Mouse (Mus musculus) lung, postnatal 25 days (tissue): ENCODE results near the gene Tnfrsf18.
A peak's percentile ranks its signal among the peaks of the same experiment; 100 is the strongest.

ENCODE experiments used
- DNase-seq: peaks from one replicate; pipeline ENCODE4 v3.0.0; 2022; ENCODE audit warnings: low spot score

The Tnfrsf18 gene

DNA sequence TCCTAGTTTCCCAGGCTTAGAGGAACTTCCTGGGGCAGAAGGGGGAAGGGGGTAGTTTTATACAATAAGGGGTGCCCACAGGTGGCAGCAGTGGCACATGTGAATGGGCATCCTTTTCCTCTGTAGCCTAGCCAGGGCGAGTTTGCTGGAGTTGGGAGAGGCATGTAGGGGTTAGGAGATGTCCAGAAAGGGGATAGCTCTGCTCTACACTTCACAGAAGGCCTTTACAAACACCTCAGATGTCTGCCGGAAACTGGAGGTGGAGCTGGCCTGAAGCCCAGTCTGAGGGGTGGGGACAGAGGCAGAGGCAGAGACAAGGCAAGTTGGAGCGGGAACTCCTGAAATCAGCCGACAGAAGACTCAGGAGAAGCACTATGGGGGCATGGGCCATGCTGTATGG is at the start of gene Tnfrsf18:
TSS of gene Tnfrsf18 (plus strand) at position 152 of the 400 bp plus-strand sequence.
- DNase-seq, result peak; percentile 42

DNA sequence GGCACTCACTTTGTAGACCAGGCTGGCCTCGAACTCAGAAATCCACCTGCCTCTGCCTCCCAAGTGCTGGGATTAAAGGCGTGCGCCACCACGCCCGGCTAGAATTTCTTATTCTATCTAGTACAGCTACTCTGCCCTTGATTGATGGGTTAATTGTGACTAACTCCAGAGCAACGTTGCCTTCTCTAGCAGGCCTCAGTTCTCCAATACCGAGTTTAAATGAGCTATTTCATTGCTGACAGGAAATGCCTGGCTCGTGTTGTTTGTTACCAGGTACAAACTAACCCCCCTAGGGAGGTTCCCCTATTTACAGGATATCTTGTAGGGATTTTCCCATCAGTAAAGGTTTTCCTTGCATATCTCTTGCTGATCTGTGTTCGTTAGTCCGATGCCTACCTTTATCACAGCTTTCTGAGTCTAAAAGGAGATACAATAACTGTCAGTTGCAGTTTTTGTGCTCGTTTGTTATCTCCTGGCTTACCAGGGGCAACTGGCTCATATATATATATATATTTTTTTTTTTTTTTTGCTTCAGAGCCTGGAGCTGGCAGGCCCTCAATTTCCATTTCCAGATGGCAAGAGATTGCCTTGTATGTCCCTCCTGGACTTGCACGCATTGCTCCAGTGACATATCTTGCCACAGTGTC is 44.4 kb upstream of the Tnfrsf18 start:
- no peak for DNase-seq

DNA sequence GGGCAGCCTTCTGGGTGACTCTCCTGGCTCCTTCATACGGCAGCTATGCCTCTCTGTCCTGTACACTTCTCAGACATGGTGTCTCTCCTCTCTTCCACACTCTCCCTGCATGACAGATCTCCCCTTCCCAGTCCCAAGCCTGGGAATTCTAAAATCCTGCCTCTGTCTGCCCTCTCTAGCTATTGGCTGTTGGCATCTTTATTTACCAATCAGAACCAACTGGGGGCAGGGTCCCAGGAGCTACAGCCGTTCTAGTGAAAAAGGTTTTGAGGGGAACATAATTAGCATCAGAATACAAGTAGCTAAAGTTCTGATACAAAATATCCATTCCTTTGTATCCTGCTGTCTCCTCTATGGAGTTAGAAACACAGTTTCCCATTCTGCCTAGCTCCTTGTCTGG is 42.2 kb upstream of the Tnfrsf18 start:
- DNase-seq, result no peak

DNA sequence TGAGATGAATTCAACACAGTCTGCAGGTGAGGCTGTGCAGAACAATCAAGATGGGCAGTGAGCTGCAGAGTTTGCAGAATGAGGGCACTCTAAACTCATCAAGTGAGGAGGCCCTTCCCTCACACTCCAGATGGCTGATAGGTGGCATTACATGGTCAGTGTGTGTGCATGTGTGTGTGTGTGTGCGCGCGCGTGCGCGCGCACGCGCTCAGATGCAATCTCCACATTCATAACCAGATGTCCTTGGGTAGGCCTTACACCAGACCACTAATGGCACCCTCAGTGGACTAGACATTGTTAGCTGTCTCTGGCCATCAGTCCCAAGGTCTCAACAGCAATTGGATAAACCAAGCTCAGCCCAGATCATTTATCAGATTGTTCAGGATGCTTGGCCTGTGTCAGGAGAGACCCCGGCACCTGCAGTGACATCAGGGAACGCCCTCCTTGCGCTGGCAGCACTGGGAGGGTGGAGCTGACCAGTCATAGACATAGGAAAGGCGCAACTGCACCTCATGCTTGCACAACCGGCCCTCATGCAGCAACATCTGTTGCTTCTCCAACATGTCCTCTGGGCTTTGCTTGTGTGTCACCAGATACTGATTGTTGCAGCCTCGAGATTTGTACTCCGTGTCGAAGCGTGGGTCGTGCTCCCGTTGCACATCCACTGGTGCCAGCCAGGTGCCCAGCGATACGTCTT is 34.6 kb upstream of the Tnfrsf18 start:
- no peak for DNase-seq

DNA sequence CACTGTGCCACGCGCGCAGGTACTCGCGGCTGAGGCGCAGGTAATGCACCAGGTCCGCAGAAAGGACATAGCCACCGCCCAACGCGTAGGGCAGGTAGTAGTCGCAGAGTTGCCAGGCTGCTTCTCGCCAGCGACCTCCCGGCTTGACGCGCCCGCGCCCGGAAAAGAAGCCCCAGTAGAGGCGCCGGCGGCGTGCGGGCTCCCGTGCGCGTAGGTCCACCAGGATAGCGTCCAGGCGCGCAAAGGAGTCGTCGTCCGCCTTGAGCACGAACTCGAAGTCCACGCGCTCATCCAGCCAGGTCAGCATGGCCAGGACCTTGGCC is 34.1 kb upstream of the Tnfrsf18 start:
- no peak for DNase-seq

DNA sequence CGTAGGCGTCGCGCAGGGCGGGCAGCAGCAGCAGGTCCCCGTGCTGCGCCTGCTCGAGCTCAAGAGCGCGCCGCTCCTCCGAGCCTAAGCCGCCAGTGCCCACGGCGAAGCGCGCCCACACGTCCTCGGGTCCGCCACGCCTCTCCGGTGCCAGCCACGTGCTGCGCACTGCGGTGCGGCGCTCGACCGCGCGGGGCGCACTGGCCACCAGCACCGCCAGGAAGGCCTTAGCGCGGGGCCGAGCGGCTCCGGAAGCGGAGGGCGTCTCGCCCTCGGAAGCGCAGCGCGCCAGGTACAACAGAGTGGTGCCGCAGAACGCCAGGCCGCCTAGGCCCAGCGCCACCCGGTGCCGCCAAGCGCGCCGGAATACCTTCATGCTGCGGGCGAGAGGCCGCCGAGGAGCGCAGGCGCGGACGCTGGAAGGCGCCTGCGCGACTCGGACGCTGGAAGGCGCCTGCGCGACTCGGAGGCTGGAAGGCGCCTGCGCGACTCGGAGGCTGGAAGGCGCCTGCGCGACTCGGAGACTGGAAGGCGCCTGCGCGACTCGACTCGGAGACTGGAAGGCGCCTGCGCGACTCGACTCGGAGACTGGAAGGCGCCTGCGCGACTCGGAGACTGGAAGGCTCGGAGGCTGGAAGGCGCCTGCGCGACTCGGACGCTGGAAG is 33.6 kb upstream of the Tnfrsf18 start, which contains the start of the genes B3galt6 and Sdf4:
TSS of gene B3galt6 (minus strand) at position 409 of the 665 bp plus-strand sequence.
TSS of gene Sdf4 (plus strand) at position 632 of the 665 bp plus-strand sequence.
- peak; percentile 78 for DNase-seq

DNA sequence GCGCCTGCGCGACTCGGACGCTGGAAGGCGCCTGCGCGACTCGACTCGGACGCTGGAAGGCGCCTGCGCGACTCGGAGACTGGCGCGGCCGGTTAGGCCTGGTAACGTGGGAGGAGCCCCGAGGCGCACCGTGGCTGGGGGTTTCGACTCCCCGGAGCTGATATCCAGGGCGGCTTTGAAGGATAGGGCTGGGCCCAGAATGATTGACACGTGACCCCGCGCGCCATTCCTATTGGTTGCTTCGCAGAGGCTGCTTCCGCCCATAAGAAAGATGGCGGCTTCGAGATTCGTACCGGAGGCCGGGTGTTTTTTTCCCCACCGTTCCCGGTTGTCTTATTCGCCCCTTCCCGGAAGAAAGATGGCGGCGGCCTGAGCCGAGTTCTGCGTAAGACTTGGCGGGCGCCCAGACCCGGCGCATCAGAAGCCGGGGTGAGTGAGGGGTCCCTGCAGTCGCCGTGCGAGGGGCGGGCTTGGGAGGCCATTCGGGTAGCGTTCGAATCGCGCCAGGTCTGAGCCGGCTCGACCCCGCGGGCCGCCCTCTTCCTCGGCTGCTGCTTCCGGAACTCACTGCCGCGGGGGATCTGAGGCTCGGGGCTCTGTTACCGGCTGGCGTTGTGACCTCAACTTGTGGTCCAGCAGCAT is 32.9 kb upstream of the Tnfrsf18 start:
- peak; percentile 95 for DNase-seq

DNA sequence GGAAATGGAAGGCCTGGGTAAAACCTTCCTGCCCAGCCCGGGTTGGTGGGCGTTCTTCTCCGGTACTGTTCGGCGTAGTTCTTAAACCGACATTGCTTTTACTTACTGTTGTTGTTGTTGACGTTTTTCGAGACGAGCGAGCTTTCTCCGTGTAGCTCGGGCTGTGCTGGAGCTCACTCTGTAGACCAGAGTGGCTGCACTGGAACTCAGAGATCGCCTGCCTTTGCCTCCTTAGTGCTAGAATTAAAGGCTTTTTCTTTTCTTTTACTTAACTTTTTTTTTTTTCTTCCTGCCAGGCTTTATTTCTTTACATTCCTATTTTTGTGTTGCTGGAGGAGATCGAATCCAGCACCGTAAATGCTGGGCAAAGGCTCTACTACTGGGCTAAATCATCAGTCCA is 32.4 kb upstream of the Tnfrsf18 start:
- no peak for DNase-seq

DNA sequence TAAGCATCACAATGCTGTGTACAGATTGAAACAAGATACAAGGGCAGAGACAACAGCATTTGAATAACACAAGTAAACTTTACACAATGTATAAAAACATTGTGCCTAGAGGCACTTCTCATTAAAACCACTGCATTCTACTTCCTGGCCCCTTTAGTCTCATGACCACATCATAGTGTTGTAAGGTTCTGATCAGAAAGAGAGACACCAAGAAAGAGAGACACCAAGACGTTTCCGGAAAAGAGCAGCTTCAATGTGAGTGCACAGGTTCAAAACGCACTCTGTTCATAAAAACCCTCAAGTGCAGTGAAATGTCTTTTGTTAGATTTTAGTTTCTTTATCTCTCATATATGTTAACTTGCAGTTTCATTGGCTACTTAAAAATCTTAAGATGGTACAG is 21.9 kb upstream of the Tnfrsf18 start:
- no peak for DNase-seq

DNA sequence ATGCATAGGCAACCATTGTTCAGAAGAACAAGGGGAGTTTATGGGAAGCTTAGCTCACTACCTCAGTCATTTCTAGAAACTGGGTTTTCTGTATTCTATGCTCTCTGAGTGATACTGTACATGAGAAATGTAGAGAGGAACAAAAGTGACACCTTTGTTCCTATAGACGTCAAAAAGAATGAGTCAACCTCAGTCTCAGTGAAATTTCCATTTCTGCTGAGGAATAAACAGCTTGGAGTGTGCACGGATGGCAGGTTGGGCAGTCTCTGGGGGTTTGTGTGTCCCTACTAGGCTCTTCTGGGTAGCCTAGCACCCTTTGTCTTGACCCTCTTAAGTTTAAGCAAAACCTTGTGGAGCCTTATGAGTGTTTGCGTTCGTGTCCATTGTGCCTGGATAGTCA is 17.6 kb upstream of the Tnfrsf18 start:
- DNase-seq, result no peak

DNA sequence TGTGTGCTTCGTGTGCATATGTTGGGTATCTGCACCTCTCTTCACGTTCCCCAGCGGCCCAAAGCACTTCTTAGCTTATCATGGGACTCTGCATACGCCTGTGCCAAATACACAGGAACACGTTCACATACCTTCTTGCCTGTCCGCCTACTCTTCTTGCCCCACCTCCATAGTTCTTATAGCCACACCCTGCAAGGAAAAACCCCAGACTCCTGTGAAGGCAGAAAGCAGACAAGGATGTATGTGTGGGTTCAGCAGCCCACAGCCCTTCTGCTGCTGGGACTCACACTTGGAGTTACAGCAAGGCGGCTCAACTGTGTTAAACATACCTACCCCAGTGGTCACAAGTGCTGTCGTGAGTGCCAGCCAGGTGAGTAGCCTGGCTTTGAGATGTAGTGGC is 12.3 kb upstream of the Tnfrsf18 start, which contains the start of gene Tnfrsf4:
TSS of gene Tnfrsf4 (plus strand) at position 207 of the 400 bp plus-strand sequence.
- DNase-seq, result no peak

DNA sequence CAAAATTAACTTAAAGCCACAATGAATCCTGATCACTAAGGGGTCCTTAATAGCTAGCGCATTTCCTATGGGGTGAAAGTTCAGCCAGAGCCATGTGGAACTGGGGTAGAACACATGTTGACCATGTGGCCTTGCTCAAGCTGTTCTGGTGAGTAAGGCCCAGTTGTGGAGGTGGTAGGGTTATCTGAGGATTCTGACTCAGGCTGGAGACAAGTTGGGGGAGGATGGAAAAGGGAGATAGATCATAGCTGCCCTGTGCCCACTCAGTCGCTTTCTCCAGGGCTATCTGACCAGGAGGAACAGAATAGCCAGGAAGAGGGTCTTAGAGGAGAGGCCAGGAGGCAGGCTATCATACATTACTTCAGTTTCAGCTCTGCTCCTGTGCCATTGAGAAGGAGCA is 11.5 kb upstream of the Tnfrsf18 start:
- DNase-seq, result no peak

DNA sequence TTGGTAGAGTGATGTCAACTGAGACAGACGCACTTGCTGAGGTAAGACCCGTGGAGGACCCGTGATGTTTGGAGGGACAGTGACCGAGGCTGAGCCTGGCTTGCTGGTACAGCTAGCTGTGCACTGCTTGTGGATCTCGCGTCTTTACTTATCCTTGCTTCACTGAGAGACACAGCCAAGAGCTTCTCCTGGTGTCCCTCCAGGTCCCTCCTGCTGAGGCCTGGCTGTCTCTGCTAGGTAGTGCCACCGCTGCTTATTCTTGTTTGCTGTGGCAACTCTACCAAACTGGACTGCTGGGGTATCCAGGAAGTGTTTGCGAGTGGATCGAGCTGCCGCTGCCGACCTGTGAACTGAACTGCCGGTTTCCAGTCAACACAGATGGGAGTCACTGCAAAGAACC is 6.2 kb upstream of the Tnfrsf18 start:
- DNase-seq, result no peak

DNA sequence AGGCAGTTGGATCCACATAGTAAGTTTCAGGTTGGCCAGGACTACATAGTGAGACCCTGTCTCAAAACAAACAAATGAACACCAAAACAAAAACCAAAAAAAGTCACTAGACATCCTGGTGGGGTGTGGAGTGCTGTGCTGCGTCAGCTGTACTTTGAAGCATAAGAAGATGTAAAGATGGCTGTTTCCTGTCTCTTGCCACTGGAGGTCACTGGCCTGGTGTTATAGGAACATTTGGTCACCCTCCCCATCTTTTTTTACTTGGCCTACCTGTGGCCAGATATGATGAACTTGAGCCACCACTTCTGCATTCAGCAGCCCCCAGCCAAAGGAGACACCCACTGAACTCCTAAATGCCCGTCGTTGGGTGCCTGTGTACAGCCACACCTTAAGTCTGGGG is 4.6 kb upstream of the Tnfrsf18 start:
- no peak for DNase-seq

DNA sequence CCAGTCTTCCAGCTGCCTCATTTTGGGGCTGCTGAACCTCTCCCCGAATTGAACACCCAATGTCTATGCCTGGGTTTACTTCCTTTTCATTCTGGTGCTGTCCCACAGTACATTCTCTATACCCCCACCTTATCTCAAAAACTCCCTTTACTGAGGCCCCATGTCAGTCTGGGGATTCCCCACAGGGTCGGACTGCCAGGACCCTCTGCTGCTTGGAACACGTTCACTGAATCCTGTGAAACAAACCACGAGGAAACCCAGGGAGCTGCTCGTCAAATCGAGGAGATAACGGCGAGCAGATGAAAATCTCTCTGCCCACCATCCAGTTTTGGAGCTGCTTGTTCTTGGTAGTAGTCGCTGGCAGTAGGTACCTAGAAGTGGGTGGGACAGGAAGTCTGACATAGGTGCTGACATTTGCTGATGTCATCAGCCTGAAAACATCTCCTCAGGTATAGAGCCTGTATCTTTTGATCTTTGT is 4.0 kb upstream of the Tnfrsf18 start:
- peak; percentile 26 for DNase-seq

DNA sequence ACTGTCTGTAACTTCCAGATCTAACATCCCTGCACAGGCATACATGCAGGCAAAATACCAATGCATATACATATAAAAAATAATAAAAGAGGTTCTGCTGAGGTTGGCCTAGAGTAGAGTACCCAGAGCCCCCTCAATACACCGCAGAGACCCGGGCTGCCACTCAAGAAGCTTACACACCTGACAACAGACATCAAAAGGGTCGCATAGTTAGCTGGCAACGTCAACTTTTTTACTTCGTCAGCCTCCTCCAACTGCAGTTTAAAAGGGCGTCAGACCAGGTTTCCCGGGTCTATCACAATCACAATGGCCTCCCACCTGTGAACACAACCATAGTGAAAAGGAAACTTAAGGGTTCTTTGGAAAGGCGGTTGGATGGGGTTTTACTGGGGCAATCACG is 2.4 kb upstream of the Tnfrsf18 start:
- DNase-seq, result no peak

DNA sequence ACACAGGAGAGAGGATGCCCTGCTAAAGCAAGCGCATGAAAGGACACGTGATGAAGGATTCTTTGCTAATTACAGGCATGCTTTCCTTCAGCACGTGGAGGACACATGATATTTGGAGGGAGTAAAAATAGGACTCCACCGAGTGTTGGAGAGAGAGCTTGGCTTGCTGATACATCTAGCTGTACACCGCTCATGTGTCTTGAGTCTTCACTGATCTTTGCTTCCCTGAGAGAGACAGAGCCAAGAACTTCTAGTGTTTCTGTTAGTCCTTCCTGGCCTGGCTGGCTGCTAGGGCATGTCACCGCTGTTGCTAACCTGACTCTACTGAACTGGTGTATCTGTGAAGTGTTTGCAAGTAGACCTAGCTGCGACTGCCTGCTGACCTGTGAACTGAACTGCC is 1.8 kb upstream of the Tnfrsf18 start:
- DNase-seq, result no peak

DNA sequence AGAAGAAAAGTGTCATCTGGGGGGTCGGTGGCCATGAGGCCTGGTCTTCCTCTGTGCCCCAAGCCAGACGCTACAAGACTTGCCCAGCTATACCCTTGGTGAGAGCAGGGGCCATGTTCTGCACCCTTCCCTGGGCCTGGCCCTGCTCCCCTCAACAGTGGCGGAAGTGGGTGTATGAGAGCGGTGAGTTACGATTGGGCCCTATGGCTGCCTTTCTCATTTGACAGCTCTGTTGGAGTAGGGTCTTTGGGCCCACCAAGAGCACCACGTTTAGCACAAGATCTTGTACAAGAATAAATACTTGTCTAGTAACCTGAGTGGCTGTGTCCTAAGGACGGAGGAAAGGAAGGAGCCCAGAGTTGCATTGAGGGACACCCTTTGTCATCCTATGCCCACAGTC is 2.6 kb downstream of the Tnfrsf18 start:
- DNase-seq, result no peak

DNA sequence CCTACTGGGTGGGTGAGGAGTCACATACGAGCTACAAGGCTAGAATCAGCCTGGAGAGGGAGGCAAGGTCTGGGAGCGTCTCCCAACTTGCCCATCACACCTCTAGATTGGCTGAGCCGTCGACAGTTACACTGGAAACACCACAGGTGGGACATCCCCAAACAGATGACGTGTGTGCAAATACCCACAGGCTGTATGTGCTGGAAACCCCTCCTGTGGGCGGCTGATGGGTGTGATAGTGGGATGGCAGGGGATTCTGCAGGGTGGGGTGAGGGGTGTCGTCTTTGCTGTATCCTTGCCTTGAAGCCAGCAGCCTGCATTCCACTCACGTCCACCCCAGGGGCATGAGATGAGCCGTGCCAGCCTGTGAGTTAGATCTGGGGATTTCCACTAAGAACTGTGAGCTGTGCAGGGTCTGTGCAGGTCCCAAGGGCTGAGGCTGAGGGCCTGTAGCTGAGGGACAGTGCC is 4.7 kb downstream of the Tnfrsf18 start:
- DNase-seq, result no peak

DNA sequence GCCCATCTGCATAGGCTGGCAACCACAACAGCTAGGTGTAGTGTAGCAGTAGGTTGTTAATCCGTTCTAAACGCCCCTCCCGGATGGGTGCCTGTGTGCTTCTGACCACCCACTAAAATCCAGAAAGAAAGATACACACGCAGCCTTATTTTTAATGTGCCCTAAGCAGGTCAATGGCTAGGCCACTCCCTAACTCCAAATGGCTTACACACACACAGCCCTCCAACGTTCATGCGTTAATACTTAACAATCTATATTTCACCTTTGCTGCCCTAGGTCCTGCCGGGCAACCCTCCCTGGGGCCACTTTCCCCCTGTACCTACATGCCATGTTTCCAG is 5.3 kb downstream of the Tnfrsf18 start:
- no peak for DNase-seq

DNA sequence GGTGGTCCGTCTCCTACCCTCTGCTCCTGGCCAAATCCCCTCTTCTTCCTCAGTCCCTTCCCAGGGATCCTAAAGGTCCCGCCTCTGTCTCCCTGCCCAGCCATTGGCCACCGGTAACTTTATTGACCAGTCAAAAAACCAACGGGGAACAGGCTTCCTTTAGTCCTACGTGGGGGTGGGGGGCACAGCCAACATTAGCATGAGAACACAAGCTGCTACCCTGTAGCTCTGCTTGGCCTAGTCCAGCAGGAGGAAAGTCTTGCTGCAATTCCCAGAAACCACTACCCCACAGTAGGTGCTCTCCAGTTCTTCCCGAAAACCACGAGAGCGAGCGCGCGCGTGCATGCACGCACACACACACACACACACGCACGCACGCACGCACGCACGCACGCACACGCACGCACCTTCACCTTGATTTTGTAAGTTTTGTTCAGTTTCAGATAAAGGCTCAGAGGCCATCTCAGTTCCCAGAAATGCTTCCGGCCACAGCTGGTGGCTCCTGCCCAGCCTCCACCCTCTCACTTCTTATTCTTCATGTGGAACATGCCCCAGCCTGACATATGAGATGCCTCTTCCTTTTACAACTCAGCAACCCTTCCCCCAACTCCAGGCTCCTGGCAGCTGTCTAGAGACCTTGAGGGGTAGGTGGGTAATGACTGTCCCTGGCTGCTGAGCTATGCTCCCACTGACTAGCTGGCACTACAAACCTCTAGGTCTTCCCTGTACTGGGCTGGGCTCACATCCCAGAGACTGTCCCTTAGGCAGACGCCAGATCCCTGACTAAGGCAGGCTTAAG is 5.8 kb downstream of the Tnfrsf18 start:
- DNase-seq, result peak; percentile 86

DNA sequence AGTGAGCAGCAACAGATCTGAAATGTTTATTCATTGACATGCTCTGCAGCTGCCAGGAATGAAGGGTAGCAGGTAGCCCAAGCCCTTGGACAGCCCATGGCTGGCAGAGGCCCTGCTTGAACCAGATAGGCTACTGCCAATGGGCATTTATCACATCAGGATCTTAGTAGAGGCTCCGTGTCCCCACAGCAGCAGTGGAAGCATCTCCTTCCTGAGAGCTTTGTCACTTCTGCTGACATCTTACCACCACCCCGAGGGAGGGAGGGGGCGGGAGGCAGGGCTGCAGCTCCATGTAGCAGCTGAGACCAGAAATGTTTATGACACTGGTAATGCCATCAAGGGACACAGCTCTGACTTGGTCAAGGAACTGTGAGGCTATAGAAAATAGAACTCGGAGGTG is 6.9 kb downstream of the Tnfrsf18 start:
- DNase-seq, result no peak
